Mouse (Mus musculus) liver, embryonic 15.5 days (tissue): Measurements from ENCODE around the gene Gper1. TPM values are rescaled to one million over a fixed set of nuclear protein-coding genes. Genes with fewer than 3 reads are reported as not detected.

Experiments
- polyA plus RNA-seq: library from polyadenylated mRNA; unstranded; fragments of >200 nt; fragmentation: Nextera tagmentation; extraction: Ambion mirVana; gene quantifications from 2 replicates; pipeline ENCODE4 v1.2.1, GENCODE M21; 2015

Gper1 gene
- polyA plus RNA-seq, 1 experiment from 2014 or later, result 0.14 TPM

Other genes starting within 250 kb of the Gper1 start
- 20.0 and 21.9 TPM in 2 replicates for gene Sun1, start 222.5 kb upstream of the Gper1 start, polyA plus RNA-seq
- 107 and 109 TPM in 2 replicates for gene Get4, start 170.8 kb upstream of the Gper1 start, polyA plus RNA-seq
- gene Adap1, start 97.5 kb upstream of the Gper1 start, polyA plus RNA-seq, result 4.3 and 5.2 TPM in 2 replicates
- gene Cox19, start 71.7 kb upstream of the Gper1 start, polyA plus RNA-seq, result 44.3 and 49.3 TPM in 2 replicates
- not detected in 2 replicates for gene Cyp2w1, start 70.5 kb upstream of the Gper1 start, polyA plus RNA-seq
- 25.0 and 26.4 TPM in 2 replicates for gene Gpr146, start 45.5 kb upstream of the Gper1 start, polyA plus RNA-seq
- gene C130050O18Rik, start 17.9 kb upstream of the Gper1 start, polyA plus RNA-seq, result 1.9 and 2.4 TPM in 2 replicates
- gene 3110082I17Rik, start 37.4 kb downstream of the Gper1 start, polyA plus RNA-seq, result 12.0 and 12.3 TPM in 2 replicates
- gene Zfand2a, start 61.4 kb downstream of the Gper1 start, polyA plus RNA-seq, result 2.6 and 3.2 TPM in 2 replicates
- gene Uncx, start 120.3 kb downstream of the Gper1 start, polyA plus RNA-seq, result not detected in 2 replicates